Mouse (Mus musculus) forebrain, embryonic 16.5 days (tissue): Measurements from ENCODE around the gene Fcgr2b. TPM values are rescaled to one million over a fixed set of nuclear protein-coding genes. Genes with fewer than 3 reads are reported as not detected.
"Not testable (repeated sequence)": the region's sequence is repeated elsewhere in the genome, so short reads cannot be mapped to it uniquely, and the experiment has no call there.

ENCODE experiments used
- ATAC-seq: fragments of 200-750 bp; cut with Nextera tagmentation; 2 replicates; pipeline ENCODE4 v1.8.0; 2017; ENCODE audit warnings: mild to moderate bottlenecking, moderate library complexity
- H3K27ac ChIP-seq: fragments of 300-500 bp; sonication (generic); 2 replicates; pipeline ENCODE4 v1.5.1; 2014; ENCODE audit warnings: low read length, control low read depth
- H3K27me3 ChIP-seq: fragments of 300-500 bp; sonication (generic); replicated peaks from 2 replicates; pipeline ENCODE4 v1.6.1; 2014; ENCODE audit warnings: low read length; ENCODE audit not compliant: control insufficient read depth, insufficient read depth
- H3K36me3 ChIP-seq: fragments of 300-500 bp; sonication (generic); 2 replicates; pipeline ENCODE4 v1.6.1; 2014; ENCODE audit not compliant: control insufficient read depth, insufficient read depth
- H3K4me1 ChIP-seq: fragments of 300-500 bp; sonication (generic); replicated peaks from 2 replicates; pipeline ENCODE4 v1.6.1; 2014; ENCODE audit warnings: low read length; ENCODE audit not compliant: control insufficient read depth, insufficient read depth
- H3K4me2 ChIP-seq: fragments of 300-500 bp; sonication (generic); 2 replicates; pipeline ENCODE4 v1.6.1; 2014; ENCODE audit warnings: mild to moderate bottlenecking, low read length, control low read depth
- H3K4me3 ChIP-seq: fragments of 300-500 bp; sonication (generic); replicated peaks from 2 replicates; pipeline ENCODE4 v1.5.1; 2014; ENCODE audit warnings: mild to moderate bottlenecking, low read length, control low read depth
- H3K9ac ChIP-seq: fragments of 300-500 bp; sonication (generic); replicated peaks from 2 replicates; pipeline ENCODE4 v1.6.1; 2014; ENCODE audit warnings: low read depth, low read length, control low read depth
- H3K9me3 ChIP-seq: fragments of 300-500 bp; sonication (generic); 2 replicates; pipeline ENCODE4 v1.6.1; 2016; ENCODE audit warnings: low read length; ENCODE audit not compliant: control insufficient read depth
- WGBS: fragments of 180-500 bp; shearing (Covaris S2); extraction: QIAGEN DNeasy Blood & Tissue Kit; methylation state at CpG from one replicate; pipeline ENCODE4 v1.1.7; 2014; 5-methylcytosine and 5-hydroxymethylcytosine counted together
- polyA plus RNA-seq: library from polyadenylated mRNA; unstranded; fragments of >200 nt; fragmentation: Nextera tagmentation; extraction: Ambion mirVana; gene quantifications from 2 replicates; pipeline ENCODE4 v1.2.1, GENCODE M21; 2015

The Fcgr2b gene
- polyA plus RNA-seq, 1 experiment from 2014 or later: 0.63 TPM

DNA sequence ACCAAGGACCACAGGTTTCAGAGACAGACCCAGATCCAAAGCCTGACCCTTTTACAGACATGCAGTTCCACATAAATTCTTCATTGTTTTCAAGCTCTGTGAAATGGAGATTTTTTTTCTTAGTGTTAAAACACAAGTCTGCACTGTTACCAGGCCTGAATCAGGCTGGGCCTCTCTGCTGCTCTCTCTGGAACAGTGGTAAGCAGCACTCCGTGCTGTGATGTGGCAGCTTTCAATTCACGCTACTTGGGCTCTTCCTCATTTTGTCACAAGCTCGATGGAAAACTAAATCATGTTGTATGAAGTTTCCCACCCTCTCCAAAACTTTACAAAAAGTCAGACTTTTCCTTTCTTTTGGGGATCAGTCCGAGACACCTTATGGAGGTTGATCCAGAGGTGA, 6.7 kb upstream of the Fcgr2b start:
- no peak for ATAC-seq
- no peaks in the 10 kb centered on the region for H3K9me3 ChIP-seq
- H3K36me3 ChIP-seq: no peaks in the 10 kb centered on the region
- no peak overlapping the region for H3K9ac ChIP-seq
- no peaks in the 10 kb centered on the region for H3K27me3 ChIP-seq
- no peak overlapping the region for H3K4me3 ChIP-seq
- no peaks in the 10 kb centered on the region for H3K4me1 ChIP-seq
- H3K27ac ChIP-seq: no peak overlapping the region
- H3K4me2 ChIP-seq: no peak overlapping the region
- 82% methylated on average over 4 of the region's 4 CpGs for WGBS

DNA sequence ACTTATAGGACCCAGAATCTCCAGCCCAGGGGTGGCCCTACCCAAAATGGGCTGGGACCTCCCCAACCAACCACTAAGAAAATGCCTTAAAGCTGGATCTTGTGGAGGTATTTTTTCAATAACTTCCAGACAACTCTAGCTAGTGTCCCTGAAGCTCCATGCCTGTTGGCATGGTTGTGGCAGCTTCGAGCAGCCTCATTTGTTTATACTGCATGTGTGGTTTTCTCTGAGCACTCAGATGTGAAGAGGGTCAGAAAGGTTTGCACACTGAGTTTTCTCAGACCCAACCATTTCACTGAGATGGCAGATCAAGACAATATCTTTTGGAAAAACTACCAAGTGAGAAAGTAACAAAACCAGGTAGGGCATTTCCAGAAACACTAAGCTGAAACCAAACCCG, 6.0 kb upstream of the Fcgr2b start:
- H3K27me3 ChIP-seq: no peaks in the 10 kb centered on the region
- no peak overlapping the region for H3K4me3 ChIP-seq
- H3K4me1 ChIP-seq: no peaks in the 10 kb centered on the region
- no peak overlapping the region for H3K4me2 ChIP-seq
- no peaks in the 10 kb centered on the region for H3K9me3 ChIP-seq
- WGBS: 90% methylated on average over 2 of the region's 2 CpGs
- no peak for ATAC-seq
- H3K9ac ChIP-seq: no peak overlapping the region
- H3K36me3 ChIP-seq: no peaks in the 10 kb centered on the region
- no peak overlapping the region for H3K27ac ChIP-seq

- H3K4me2 ChIP-seq, ATAC-seq, H3K27ac ChIP-seq, H3K36me3 ChIP-seq, H3K4me3 ChIP-seq, H3K4me1 ChIP-seq, H3K27me3 ChIP-seq, H3K9ac ChIP-seq, H3K9me3 ChIP-seq: not testable (repeated sequence)
- WGBS: 91% methylated on average over 1 of the region's 1 CpGs
Observed at GRCm38 (mm10) chr1:170981679-170982078, 5.3 kb upstream of the Fcgr2b start.

GRCm38 (mm10) chr1:170978601-170979000, 2.3 kb upstream of the Fcgr2b start:
- no peaks in the 10 kb centered on the region for H3K4me1 ChIP-seq
- no peak overlapping the region for H3K9ac ChIP-seq
- no peak overlapping the region for H3K27ac ChIP-seq
- no peak overlapping the region for H3K4me3 ChIP-seq
- no peaks in the 10 kb centered on the region for H3K36me3 ChIP-seq
- ATAC-seq: no peak
- H3K9me3 ChIP-seq: no peaks in the 10 kb centered on the region
- H3K4me2 ChIP-seq: no peak overlapping the region
- H3K27me3 ChIP-seq: no peaks in the 10 kb centered on the region
- WGBS: 86% methylated on average over 4 of the region's 4 CpGs

- Histone ChIP-seq H3K27me3 (no peaks in the 10 kb centered on the region), H3K36me3 (no peaks in the 10 kb centered on the region), H3K4me3 (no peak overlapping the region), H3K9me3 (no peaks in the 10 kb centered on the region), H3K4me1 (no peaks in the 10 kb centered on the region), H3K9ac (no peak overlapping the region), H3K4me2 (no peak overlapping the region), H3K27ac (no peak overlapping the region)
- no peak for ATAC-seq
- WGBS: 78% methylated on average over 7 of the region's 7 CpGs
Observed at GRCm38 (mm10) chr1:170975751-170976161, 591 bp downstream of the Fcgr2b start.

DNA sequence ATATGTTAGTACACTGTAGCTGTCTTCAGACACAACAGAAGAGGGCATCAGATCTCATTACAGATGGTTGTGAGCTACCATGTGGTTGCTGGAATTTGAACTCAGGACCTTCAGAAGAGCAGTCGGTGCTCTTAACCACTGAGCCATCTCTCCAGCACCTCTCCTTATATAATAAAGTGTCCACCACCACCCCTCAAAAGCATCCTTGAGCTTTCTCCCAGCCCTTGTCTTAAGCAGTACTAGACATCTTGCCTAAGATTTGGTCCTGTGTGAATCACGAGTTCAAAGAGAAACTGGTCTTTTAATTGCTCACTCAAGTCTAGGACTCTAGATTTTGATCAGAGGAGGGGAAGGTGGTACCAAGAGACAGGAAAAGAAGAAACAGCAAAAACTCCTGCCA, 997 bp downstream of the Fcgr2b start:
- H3K27me3 ChIP-seq, H3K4me3 ChIP-seq, H3K4me1 ChIP-seq, H3K4me2 ChIP-seq, H3K36me3 ChIP-seq, H3K9ac ChIP-seq, ATAC-seq, H3K27ac ChIP-seq, H3K9me3 ChIP-seq: not testable (repeated sequence)
- 90% methylated on average over 2 of the region's 2 CpGs for WGBS

DNA sequence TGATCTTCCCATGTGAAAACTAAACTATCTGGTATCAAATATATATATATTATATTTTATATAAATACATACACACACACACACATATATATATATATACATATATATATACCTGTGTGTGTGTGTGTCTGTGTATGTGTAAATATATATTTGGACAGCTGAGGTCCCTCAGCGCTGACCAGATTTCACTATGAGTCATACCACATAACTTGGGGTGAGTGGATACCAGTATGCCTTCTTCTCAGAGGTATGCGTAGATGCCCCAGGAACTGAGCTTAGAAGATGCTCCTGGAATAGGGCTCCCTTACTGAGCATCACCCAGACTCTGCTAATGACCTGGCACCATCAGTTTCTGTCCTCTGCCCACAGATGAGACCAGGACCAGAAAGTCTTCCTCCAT, 1.6 kb downstream of the Fcgr2b start:
- H3K4me2 ChIP-seq: no peak overlapping the region
- no peaks in the 10 kb centered on the region for H3K9me3 ChIP-seq
- no peak overlapping the region for H3K27ac ChIP-seq
- H3K4me3 ChIP-seq: no peak overlapping the region
- no peak for ATAC-seq
- WGBS: 93% methylated on average over 2 of the region's 2 CpGs
- no peak overlapping the region for H3K9ac ChIP-seq
- no peaks in the 10 kb centered on the region for H3K4me1 ChIP-seq
- H3K36me3 ChIP-seq: no peaks in the 10 kb centered on the region
- H3K27me3 ChIP-seq: no peaks in the 10 kb centered on the region

DNA sequence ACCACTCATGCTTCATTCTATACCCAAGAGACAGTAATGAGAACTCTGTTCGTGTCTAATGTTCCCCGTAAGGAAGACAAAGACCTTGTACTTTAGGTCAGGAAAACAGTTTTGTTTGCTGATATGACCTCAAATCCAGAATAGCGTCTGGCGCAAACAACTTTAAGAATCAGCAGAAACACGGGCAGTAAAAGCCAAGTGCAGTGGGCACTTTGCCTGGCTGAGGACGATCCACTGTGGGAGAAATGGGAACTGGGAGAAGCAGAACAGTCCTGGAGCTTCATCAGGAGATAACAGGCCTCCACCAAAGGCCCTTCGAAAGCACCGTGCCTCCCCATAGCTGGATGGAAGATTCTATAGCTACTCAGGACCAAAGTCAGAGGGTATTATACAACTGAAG, 2.2 kb downstream of the Fcgr2b start:
- H3K4me2 ChIP-seq: no peak overlapping the region
- no peak overlapping the region for H3K4me3 ChIP-seq
- H3K9me3 ChIP-seq: no peaks in the 10 kb centered on the region
- no peaks in the 10 kb centered on the region for H3K27me3 ChIP-seq
- WGBS: 86% methylated on average over 8 of the region's 8 CpGs
- ATAC-seq: no peak
- no peaks in the 10 kb centered on the region for H3K4me1 ChIP-seq
- H3K36me3 ChIP-seq: no peaks in the 10 kb centered on the region
- H3K27ac ChIP-seq: no peak overlapping the region
- H3K9ac ChIP-seq: no peak overlapping the region

DNA sequence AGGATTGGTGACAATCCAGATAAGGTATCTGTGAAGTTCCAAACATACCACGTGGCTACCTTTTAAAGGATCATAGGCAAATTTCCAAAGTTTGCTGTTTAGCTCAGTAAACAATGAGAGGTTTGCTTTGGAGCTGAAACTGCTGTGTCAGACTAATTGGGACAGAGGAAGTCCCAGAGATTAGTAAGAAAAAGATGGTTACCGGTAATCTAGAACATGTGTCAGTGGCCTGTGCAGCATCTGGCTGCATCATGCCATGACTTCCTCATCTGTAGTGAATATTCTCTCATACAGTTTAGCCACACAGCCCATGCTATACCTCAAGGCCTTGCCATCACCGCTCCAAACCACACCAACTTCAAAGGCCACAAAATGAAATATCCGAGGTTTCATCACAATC, 3.4 kb downstream of the Fcgr2b start:
- WGBS: 84% methylated on average over 4 of the region's 4 CpGs
- ATAC-seq: no peak
- H3K4me3 ChIP-seq: no peak overlapping the region
- H3K36me3 ChIP-seq: no peaks in the 10 kb centered on the region
- no peaks in the 10 kb centered on the region for H3K4me1 ChIP-seq
- H3K4me2 ChIP-seq: no peak overlapping the region
- no peaks in the 10 kb centered on the region for H3K9me3 ChIP-seq
- H3K9ac ChIP-seq: no peak overlapping the region
- H3K27ac ChIP-seq: no peak overlapping the region
- H3K27me3 ChIP-seq: no peaks in the 10 kb centered on the region

DNA sequence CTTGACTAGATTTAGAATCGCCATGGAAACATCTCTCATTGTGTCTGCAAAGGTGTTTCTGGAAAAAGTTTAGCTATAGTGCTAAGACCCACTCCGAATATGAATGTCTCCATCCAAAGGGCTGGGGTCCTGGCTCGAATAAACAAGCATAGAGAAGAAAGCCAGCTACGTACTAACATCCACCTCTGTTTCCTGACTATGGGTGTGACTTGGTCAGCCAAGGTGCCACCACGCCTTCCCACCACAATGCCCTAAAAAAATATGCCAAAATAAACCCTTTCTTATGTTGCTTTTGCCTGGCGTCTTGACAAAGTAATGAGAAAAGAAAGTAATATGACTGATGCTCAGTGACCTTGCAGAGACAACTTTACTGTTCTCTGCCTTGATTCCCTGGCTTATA, 3.9 kb downstream of the Fcgr2b start:
- WGBS: 86% methylated on average over 6 of the region's 6 CpGs

More for the DNA sequence above, 3.9 kb downstream of the Fcgr2b start:
- no peaks in the 10 kb centered on the region for H3K36me3 ChIP-seq
- ATAC-seq: no peak
- no peak overlapping the region for H3K27ac ChIP-seq
- no peak overlapping the region for H3K4me3 ChIP-seq
- no peak overlapping the region for H3K9ac ChIP-seq
- no peak overlapping the region for H3K4me2 ChIP-seq
- no peaks in the 10 kb centered on the region for H3K9me3 ChIP-seq
- no peaks in the 10 kb centered on the region for H3K27me3 ChIP-seq
- no peaks in the 10 kb centered on the region for H3K4me1 ChIP-seq
